Mouse (Mus musculus) testis, postnatal 14 days (tissue): ENCODE measurements around the gene Zfp276.

ENCODE experiments used
- DNase-seq: peaks from one replicate; pipeline ENCODE4 v3.0.0; 2021; ENCODE audit warnings: low spot score

Gene Zfp276

GRCm38 (mm10) chr8:123291716-123292115 lies 37.7 kb downstream of the Zfp276 start:
- no peak for DNase-seq

- DNase-seq, result no peak
Measured at GRCm38 (mm10) chr8:123292281-123292680, 38.3 kb downstream of the Zfp276 start.

GRCm38 (mm10) chr8:123292785-123293184 lies 38.8 kb downstream of the Zfp276 start:
- no peak for DNase-seq

- no peak for DNase-seq
Measured at GRCm38 (mm10) chr8:123298301-123298700, 44.3 kb downstream of the Zfp276 start.

- no peak for DNase-seq
Measured at GRCm38 (mm10) chr8:123308738-123309137, 54.7 kb downstream of the Zfp276 start.

- DNase-seq, result no peak
Measured at GRCm38 (mm10) chr8:123317781-123318466, 63.9 kb downstream of the Zfp276 start.

GRCm38 (mm10) chr8:123318467-123318911 lies 64.5 kb downstream of the Zfp276 start, which contains the start of gene Fanca:
Fanca (minus strand) TSS chr8:123318576.
- peak; percentile 94 for DNase-seq
